Mouse (Mus musculus) kidney, adult 2 months (tissue): ENCODE measurements around the gene Slc36a1.

Source experiments
- CTCF ChIP-seq: fragments of 200-500 bp; conservative IDR thresholded peaks from 2 replicates; pipeline ENCODE4 v1.5.1; 2011; ENCODE audit warnings: low read depth, mild to moderate bottlenecking, control low read depth, low read length, moderate library complexity, mixed read lengths; ENCODE audit not compliant: insufficient read depth, insufficient read length
- POLR2A ChIP-seq: fragments of 200-500 bp; IDR thresholded peaks from one replicate; pipeline ENCODE4 v1.6.1; 2011; ENCODE audit warnings: low read depth, low read length, control low read depth

GRCm38 (mm10) chr11:55234791-55235190 is 30.6 kb downstream of the Slc36a1 start:
- no peak for TF ChIP-seq CTCF
- no peak for TF ChIP-seq POLR2A
